In the genomic region with DNA sequence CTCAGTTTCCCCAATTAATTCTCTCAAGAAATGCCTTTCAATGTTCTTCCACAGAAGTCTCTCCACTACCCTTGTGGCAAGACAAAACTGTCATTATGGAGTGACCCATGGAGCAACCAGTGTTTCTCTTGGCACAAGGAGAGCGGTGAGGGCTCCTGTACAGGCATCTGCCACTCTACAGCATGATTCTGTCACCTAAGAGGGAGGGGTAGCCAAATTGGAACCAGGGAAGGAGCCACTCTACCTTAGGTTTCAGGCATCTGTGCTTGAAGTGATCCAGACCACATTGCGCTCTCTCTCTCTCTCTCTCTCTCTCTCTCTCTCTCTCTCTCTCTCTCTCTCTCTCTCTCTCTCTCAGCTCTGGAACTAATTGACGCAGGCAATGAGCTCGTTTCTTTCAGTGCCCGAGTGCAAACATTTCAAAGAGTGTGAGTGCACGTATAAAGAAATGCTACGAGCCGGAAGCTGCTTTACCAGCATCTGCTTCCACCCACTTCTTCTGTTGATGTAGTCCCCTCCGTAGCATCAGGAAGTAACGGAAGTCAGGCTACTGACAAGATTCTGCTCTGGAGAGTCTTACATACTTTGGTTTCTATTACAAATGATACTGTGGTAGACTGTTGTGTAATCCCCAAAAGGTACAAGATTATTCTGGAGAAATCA, we compare ENCODE assay signal across 15 mouse cellular contexts. TPM values are rescaled to one million over a fixed set of nuclear protein-coding genes. Genes with fewer than 3 reads are reported as not detected.
DNase-seq lines count a peak whose midpoint lies in the region; ATAC-seq and TF ChIP-seq lines count a peak whose summit lies in the region.
"Had no signal": no experiment of that assay in that cellular context is flagged by ENCODE, and none has a peak within 500 bp of the region (broad histone marks: within the 10 kb centered on the region; RNA-seq: fewer than 3 reads in every experiment).

No protein-coding gene starts in this region.

- no peak overlapping the region for H3K27ac ChIP-seq in heart, postnatal 0 days (ENCODE audit: low read depth)
- no peak overlapping the region for H3K27ac ChIP-seq in heart, adult 2 months
- H3K27ac ChIP-seq: hindbrain, postnatal 0 days; left cerebral cortex, adult 2 months; neural tube, embryonic 13.5 days; stomach, postnatal 0 days had no signal

- no peaks in the 10 kb centered on the region for H3K36me3 ChIP-seq in heart, postnatal 0 days (replicated peaks; ENCODE audit: control insufficient read depth, insufficient read depth, low read length)
- H3K36me3 ChIP-seq in heart, adult 2 months (ENCODE audit: control insufficient read depth, insufficient read depth, low read length), result no peaks in the 10 kb centered on the region
- H3K36me3 ChIP-seq in megakaryocyte, embryonic 14.5 days (replicated peaks; ENCODE audit: low read length), result no peaks in the 10 kb centered on the region
- H3K36me3 ChIP-seq: neural tube, embryonic 13.5 days had no signal

- WGBS in heart, postnatal 0 days, result 36% methylated on average over 9 of the region's 10 CpGs
- 45% methylated on average over 10 of the region's 10 CpGs for WGBS in heart, adult 2 months

- no peak for ATAC-seq in heart, postnatal 0 days (ENCODE audit: insufficient read depth, low read depth)
- ATAC-seq in granulocyte monocyte progenitor cell, adult 5-6 weeks (replicated peaks; ENCODE audit: poor library complexity, severe bottlenecking), result peak; percentile 72
- ATAC-seq: hindbrain, postnatal 0 days had no signal

- no peak for TF ChIP-seq POLR2A in heart, adult 2 months (IDR thresholded peaks at IDR 0.05; ENCODE audit: insufficient read depth, low read depth, low read length)

- H3K4me3 ChIP-seq in heart, postnatal 0 days (ENCODE audit: low read depth, low read length), result no peak overlapping the region
- no peak overlapping the region for H3K4me3 ChIP-seq in heart, adult 2 months
- peak overlapping the region; percentile 89 for H3K4me3 ChIP-seq in megakaryocyte, embryonic 14.5 days (replicated peaks)
- H3K4me3 ChIP-seq: left cerebral cortex, adult 2 months; neural tube, embryonic 13.5 days had no signal

- TF ChIP-seq EP300 in heart, postnatal 0 days (IDR thresholded peaks at IDR 0.05; ENCODE audit: low read depth), result no peak
- TF ChIP-seq EP300 in heart, adult 2 months (IDR thresholded peaks at IDR 0.05; ENCODE audit: insufficient read depth, low read depth, low read length), result no peak

- H3K9ac ChIP-seq in heart, postnatal 0 days (replicated peaks; ENCODE audit: low read depth, low read length), result no peak overlapping the region
- no peak overlapping the region for H3K9ac ChIP-seq in heart, adult 2 months (ENCODE audit: low read depth, low read length)
- H3K9ac ChIP-seq: neural tube, embryonic 13.5 days had no signal

- H3K4me1 ChIP-seq in heart, postnatal 0 days (ENCODE audit: control insufficient read depth, insufficient read depth), result no peaks in the 10 kb centered on the region
- no peaks in the 10 kb centered on the region for H3K4me1 ChIP-seq in heart, adult 2 months (ENCODE audit: control insufficient read depth, insufficient read depth, low read length)
- peaks cover 13% of the 10 kb centered on the region for H3K4me1 ChIP-seq in megakaryocyte, embryonic 14.5 days
- H3K4me1 ChIP-seq: neural tube, embryonic 13.5 days had no signal

- peak overlapping the region; percentile 6; the same call in 1 of the 2 replicates for H3K4me2 ChIP-seq in heart, postnatal 0 days (ENCODE audit: low read depth, low read length)
- H3K4me2 ChIP-seq: neural tube, embryonic 13.5 days had no signal

- no peak for TF ChIP-seq CTCF in heart, postnatal 0 days (IDR thresholded peaks at IDR 0.05; ENCODE audit: low read depth)
- TF ChIP-seq CTCF in heart, adult 2 months (IDR thresholded peaks at IDR 0.05), result no peak

- no peaks in the 10 kb centered on the region for H3K9me3 ChIP-seq in heart, postnatal 0 days (replicated peaks; ENCODE audit: control insufficient read depth, low read length)
- H3K9me3 ChIP-seq in megakaryocyte, embryonic 14.5 days, result no peaks in the 10 kb centered on the region
- H3K9me3 ChIP-seq: neural tube, embryonic 13.5 days had no signal

- no peaks in the 10 kb centered on the region for H3K79me2 ChIP-seq in heart, adult 2 months (replicated peaks; ENCODE audit: control insufficient read depth, insufficient read depth, low read length)

- intact Hi-C loops in heart, adult 2 months (cut with DNase I), result no loop called here

- H3K27me3 ChIP-seq in heart, postnatal 0 days (ENCODE audit: control insufficient read depth, insufficient read depth, low read length), result no peaks in the 10 kb centered on the region
- H3K27me3 ChIP-seq in heart, adult 2 months (ENCODE audit: control insufficient read depth, insufficient read depth, low read length), result no peaks in the 10 kb centered on the region
- peaks cover 6% of the 10 kb centered on the region for H3K27me3 ChIP-seq in megakaryocyte, embryonic 14.5 days (replicated peaks)

- no peak for DNase-seq in heart, postnatal 0 days (ENCODE audit: low spot score)
- no peak for DNase-seq in heart, adult 2 months
- DNase-seq in thymus, postnatal 14 days, result peak; percentile 61
- no peak for DNase-seq in layer of hippocampus, adult 9-10 months (ENCODE audit: low spot score)
- DNase-seq in kidney, adult 9 months, result no peak
- no peak for DNase-seq in frontal cortex, postnatal 36 days (ENCODE audit: low spot score in 2 of 2)
- DNase-seq: gastrocnemius, postnatal 14 days; kidney, postnatal 25 days; midbrain, embryonic 14.5 days had no signal

RNA-seq across cellular contexts. Expression of gene Stk26, which starts 4.7 kb away (rescaled TPM):
- total RNA-seq in heart, postnatal 0 days (2014; rRNA removed; ENCODE audit: low replicate concordance), result 3.4 and 5.2 TPM in 2 replicates
- polyA plus RNA-seq in heart, postnatal 0 days (2015; fragmentation: Nextera tagmentation; extraction: Ambion mirVana), result 1.1 and 1.8 TPM in 2 replicates
- 1 to 10 TPM; 2.2 to 3.4 TPM for total RNA-seq in heart, adult 2 months (2021)
- 1.0 and 1.3 TPM in 2 replicates for polyA plus RNA-seq in heart, adult 2 months (2012; rRNA removed)
- total RNA-seq in granulocyte monocyte progenitor cell, adult 5-6 weeks (2014; fragmentation: Nextera tagmentation), result 124 and 151 TPM in 2 replicates
- total RNA-seq in granulocyte monocyte progenitor cell, adult 5-6 weeks (2017), result 170 and 225 TPM in 2 replicates
- 3.5 and 3.7 TPM in 2 replicates for polyA plus RNA-seq in megakaryocyte, embryonic 14.5 days (2012; ENCODE audit: insufficient read depth, low replicate concordance)

Comparison
In these comparisons a context has a peak if more than half of its experiments do, and no peak if none do; other contexts are left out.
1. RNA of gene Stk26, which starts 4.7 kb away (total RNA-seq): 124 to 225 TPM in granulocyte monocyte progenitor cell, adult 5-6 weeks; 3.4 to 5.2 TPM in heart, postnatal 0 days and 2.2 to 3.4 TPM in heart, adult 2 months; every median in the first group is over 10 times any median in the second.